Mouse (Mus musculus) E14TG2a.4 (cell line): ENCODE measurements at regions not wholly inside any gene's neighbourhood (a gene's known extent, or its start where the extent isn't known, plus 50 kb on each side); places are given as distances from the start of the nearest gene placed in this dataset.

Source experiments
- H3K27me3 ChIP-seq: 2 replicates; pipeline ENCODE4 v1.6.1; 2014; ENCODE audit warnings: low read length, control low read depth; ENCODE audit not compliant: insufficient read depth
- H3K36me3 ChIP-seq: 2 replicates; pipeline ENCODE4 v1.6.1; 2014; ENCODE audit warnings: low read length, control low read depth; ENCODE audit not compliant: insufficient read depth
- H3K4me1 ChIP-seq: replicated peaks from 2 replicates; pipeline ENCODE4 v1.6.1; 2014; ENCODE audit warnings: low read depth, low read length, control low read depth
- H3K4me3 ChIP-seq: replicated peaks from 2 replicates; pipeline ENCODE4 v1.5.1; 2014; ENCODE audit warnings: mild to moderate bottlenecking, low read length
- H3K9me3 ChIP-seq: 2 replicates; pipeline ENCODE4 v1.6.1; 2014; ENCODE audit warnings: low read length, control low read depth
- CTCF ChIP-seq: conservative IDR thresholded peaks from 2 replicates; pipeline ENCODE4 v1.5.1; 2014; ENCODE audit warnings: low read length
- NANOG ChIP-seq: IDR thresholded peaks from 2 replicates; pipeline ENCODE4 v1.6.1; 2014; ENCODE audit warnings: borderline replicate concordance, low read length, mixed read lengths
- POU5F1 ChIP-seq: IDR thresholded peaks from 2 replicates; pipeline ENCODE4 v1.6.1; 2014; ENCODE audit warnings: low read length, borderline replicate concordance

- H3K36me3 ChIP-seq = no peaks in the 10 kb centered on the region
- H3K4me1 ChIP-seq = no peaks in the 10 kb centered on the region
- H3K9me3 ChIP-seq = no peaks in the 10 kb centered on the region
- TF ChIP-seq NANOG = no peak
- TF ChIP-seq POU5F1 = no peak
- TF ChIP-seq CTCF = no peak
- H3K27me3 ChIP-seq = no peaks in the 10 kb centered on the region
- H3K4me3 ChIP-seq = no peak overlapping the region
Measured at GRCm38 (mm10) chr6:117505431-117505830, 335.5 kb upstream of the Zfp637 start.

GRCm38 (mm10) chr6:117506619-117507018 lies 334.4 kb upstream of the Zfp637 start:
- no peaks in the 10 kb centered on the region for H3K27me3 ChIP-seq

GRCm38 (mm10) chr6:117508860-117509259 lies 332.1 kb upstream of the Zfp637 start:
- Histone ChIP-seq H3K4me1 (no peaks in the 10 kb centered on the region), H3K4me3 (no peak overlapping the region), H3K27me3 (no peaks in the 10 kb centered on the region), H3K9me3 (no peaks in the 10 kb centered on the region), H3K36me3 (no peaks in the 10 kb centered on the region)
- no peak for TF ChIP-seq POU5F1
- no peak for TF ChIP-seq CTCF

More at GRCm38 (mm10) chr6:117506619-117507018, 334.4 kb upstream of the Zfp637 start:
- Histone ChIP-seq H3K9me3 (no peaks in the 10 kb centered on the region), H3K4me3 (no peak overlapping the region), H3K4me1 (no peaks in the 10 kb centered on the region), H3K36me3 (no peaks in the 10 kb centered on the region)
- TF ChIP-seq NANOG (no peak), CTCF (no peak), POU5F1 (no peak)

GRCm38 (mm10) chr6:117510026-117510425 lies 331.0 kb upstream of the Zfp637 start:
- no peaks in the 10 kb centered on the region for H3K4me1 ChIP-seq
- H3K4me3 ChIP-seq = no peak overlapping the region
- no peaks in the 10 kb centered on the region for H3K27me3 ChIP-seq
- no peaks in the 10 kb centered on the region for H3K9me3 ChIP-seq
- no peak for TF ChIP-seq CTCF
- no peak for TF ChIP-seq POU5F1
- no peak for TF ChIP-seq NANOG
- H3K36me3 ChIP-seq = no peaks in the 10 kb centered on the region

- Histone ChIP-seq H3K9me3 (no peaks in the 10 kb centered on the region), H3K27me3 (no peaks in the 10 kb centered on the region), H3K4me1 (no peaks in the 10 kb centered on the region), H3K36me3 (no peaks in the 10 kb centered on the region), H3K4me3 (no peak overlapping the region)
- no peak for TF ChIP-seq CTCF
- no peak for TF ChIP-seq NANOG
- no peak for TF ChIP-seq POU5F1
Measured at GRCm38 (mm10) chr6:117514831-117515230, 326.1 kb upstream of the Zfp637 start.

GRCm38 (mm10) chr6:117516906-117517305 lies 324.1 kb upstream of the Zfp637 start:
- H3K36me3 ChIP-seq = no peaks in the 10 kb centered on the region

GRCm38 (mm10) chr6:117518939-117519338 lies 322.0 kb upstream of the Zfp637 start:
- H3K4me3 ChIP-seq = no peak overlapping the region
- H3K36me3 ChIP-seq = no peaks in the 10 kb centered on the region
- no peaks in the 10 kb centered on the region for H3K9me3 ChIP-seq
- no peaks in the 10 kb centered on the region for H3K27me3 ChIP-seq
- no peak for TF ChIP-seq CTCF
- TF ChIP-seq NANOG = no peak
- TF ChIP-seq POU5F1 = no peak
- no peaks in the 10 kb centered on the region for H3K4me1 ChIP-seq

More at GRCm38 (mm10) chr6:117516906-117517305, 324.1 kb upstream of the Zfp637 start:
- no peaks in the 10 kb centered on the region for H3K27me3 ChIP-seq
- H3K4me3 ChIP-seq = no peak overlapping the region
- TF ChIP-seq POU5F1 = no peak
- TF ChIP-seq NANOG = no peak
- no peak for TF ChIP-seq CTCF
- no peaks in the 10 kb centered on the region for H3K4me1 ChIP-seq
- H3K9me3 ChIP-seq = no peaks in the 10 kb centered on the region

- Histone ChIP-seq H3K9me3 (no peaks in the 10 kb centered on the region), H3K27me3 (no peaks in the 10 kb centered on the region), H3K4me3 (no peak overlapping the region), H3K4me1 (no peaks in the 10 kb centered on the region), H3K36me3 (no peaks in the 10 kb centered on the region)
- TF ChIP-seq POU5F1 (no peak), CTCF (no peak), NANOG (no peak)
Measured at GRCm38 (mm10) chr6:117519466-117519865, 321.5 kb upstream of the Zfp637 start.

GRCm38 (mm10) chr6:117526161-117526935 lies 314.6 kb upstream of the Zfp637 start:
- Histone ChIP-seq H3K9me3 (no peaks in the 10 kb centered on the region), H3K4me3 (no peak overlapping the region), H3K36me3 (no peaks in the 10 kb centered on the region), H3K4me1 (no peaks in the 10 kb centered on the region), H3K27me3 (no peaks in the 10 kb centered on the region)
- TF ChIP-seq NANOG (no peak), POU5F1 (no peak), CTCF (no peak)
